8 mouse cellular contexts compared by ENCODE assay signal in genomic region chr4:119142230-119142871, GRCm38 (mm10). TPM values are rescaled to one million over a fixed set of nuclear protein-coding genes. Genes with fewer than 3 reads are reported as not detected.
DNase-seq lines count a peak whose midpoint lies in the region; ATAC-seq lines count a peak whose summit lies in the region.

No protein-coding gene starts in this region.

- H3K4me2 ChIP-seq in heart, embryonic 13.5 days, result peak overlapping the region; percentile 63
- H3K4me2 ChIP-seq in kidney, embryonic 16.5 days (replicated peaks; ENCODE audit: low read depth, low read length), result peak overlapping the region; percentile 43
- peak overlapping the region; percentile 50 for H3K4me2 ChIP-seq in lung, embryonic 16.5 days (ENCODE audit: low read depth, low read length)

- DNase-seq in cerebellum, adult 9-10 months, result peak; percentile 39
- no peak for DNase-seq in cerebellum, adult 9-11 months
- peak; percentile 92 for DNase-seq in ES-CJ7 (ENCODE audit: low read depth, low spot score)
- DNase-seq in retina, postnatal 1 day, result peak; percentile 82

- WGBS in heart, embryonic 13.5 days, result 26% methylated on average over 24 of the region's 24 CpGs
- 20% methylated on average over 24 of the region's 24 CpGs for WGBS in kidney, embryonic 16.5 days
- 24% methylated on average over 24 of the region's 24 CpGs for WGBS in lung, embryonic 16.5 days

- no peak overlapping the region for H3K27ac ChIP-seq in heart, embryonic 13.5 days (replicated peaks)
- H3K27ac ChIP-seq in kidney, embryonic 16.5 days (ENCODE audit: low read length), result no peak overlapping the region
- H3K27ac ChIP-seq in lung, embryonic 16.5 days (ENCODE audit: low read length), result no peak overlapping the region

- peak; percentile 80 for ATAC-seq in common myeloid progenitor, adult 5-6 weeks (replicated peaks; ENCODE audit: low read depth, poor library complexity, severe bottlenecking)
- ATAC-seq in heart, embryonic 13.5 days (ENCODE audit: extremely low read depth, insufficient number of reproducible peaks, low FRiP score, low TSS enrichment), result no peak
- peak; percentile 58; the same call in 1 of the 2 replicates for ATAC-seq in kidney, embryonic 16.5 days (ENCODE audit: low FRiP score, low TSS enrichment)
- ATAC-seq in lung, embryonic 16.5 days (ENCODE audit: low read depth), result peak; percentile 85

- peak overlapping the region; percentile 56 for H3K9ac ChIP-seq in heart, embryonic 13.5 days
- H3K9ac ChIP-seq in kidney, embryonic 16.5 days (replicated peaks; ENCODE audit: low read length), result no peak overlapping the region
- H3K9ac ChIP-seq in lung, embryonic 16.5 days (ENCODE audit: low read length), result 0 out of 2 replicates have a peak overlapping the region, but pooled peaks have one; percentile 30

- H3K4me3 ChIP-seq in heart, embryonic 13.5 days, result peak overlapping the region; percentile 27
- peak overlapping the region; percentile 18 for H3K4me3 ChIP-seq in kidney, embryonic 16.5 days (ENCODE audit: low read length)
- peak overlapping the region; percentile 30 for H3K4me3 ChIP-seq in lung, embryonic 16.5 days (ENCODE audit: low read length)

- no peaks in the 10 kb centered on the region for H3K9me3 ChIP-seq in heart, embryonic 13.5 days
- H3K9me3 ChIP-seq in kidney, embryonic 16.5 days (ENCODE audit: low read length), result no peaks in the 10 kb centered on the region
- H3K9me3 ChIP-seq in lung, embryonic 16.5 days (ENCODE audit: control insufficient read depth, low read length), result no peaks in the 10 kb centered on the region

- H3K4me1 ChIP-seq in heart, embryonic 13.5 days, result peaks cover 24% of the 10 kb centered on the region
- H3K4me1 ChIP-seq in kidney, embryonic 16.5 days (ENCODE audit: insufficient read depth, low read length), result peaks cover 9% of the 10 kb centered on the region; the same call in 1 of the 2 replicates
- peaks cover 4% of the 10 kb centered on the region; the same call in 1 of the 2 replicates for H3K4me1 ChIP-seq in lung, embryonic 16.5 days (replicated peaks; ENCODE audit: control insufficient read depth, insufficient read depth, low read length)

- H3K27me3 ChIP-seq in heart, embryonic 13.5 days (replicated peaks), result peaks cover 9% of the 10 kb centered on the region; the same call in 1 of the 2 replicates
- H3K27me3 ChIP-seq in kidney, embryonic 16.5 days (ENCODE audit: insufficient read depth, low read length), result no peaks in the 10 kb centered on the region
- no peaks in the 10 kb centered on the region for H3K27me3 ChIP-seq in lung, embryonic 16.5 days (ENCODE audit: control insufficient read depth, insufficient read depth, low read depth, low read length)

- peaks cover 8% of the 10 kb centered on the region for H3K36me3 ChIP-seq in heart, embryonic 13.5 days
- peaks cover 2% of the 10 kb centered on the region; the same call in 1 of the 2 replicates for H3K36me3 ChIP-seq in kidney, embryonic 16.5 days (ENCODE audit: insufficient read depth, low read length)
- peaks cover 3% of the 10 kb centered on the region; the same call in 1 of the 2 replicates for H3K36me3 ChIP-seq in lung, embryonic 16.5 days (ENCODE audit: control insufficient read depth, insufficient read depth, low read length)

RNA-seq across cellular contexts. Expression of gene Zfp691, which starts 31.6 kb away (rescaled TPM):
- total RNA-seq in common myeloid progenitor, adult 5-6 weeks (2017), result 4.1 and 5.2 TPM in 2 replicates
- polyA plus RNA-seq in heart, embryonic 13.5 days (2015; fragmentation: Nextera tagmentation; extraction: Ambion mirVana), result 8.5 and 9.5 TPM in 2 replicates
- polyA plus RNA-seq in kidney, embryonic 16.5 days (2015; fragmentation: Nextera tagmentation; extraction: Ambion mirVana), result 9.5 and 9.8 TPM in 2 replicates
- 9.0 and 9.3 TPM in 2 replicates for polyA plus RNA-seq in lung, embryonic 16.5 days (2015; fragmentation: Nextera tagmentation; extraction: Ambion mirVana)

RNA-seq across cellular contexts. Expression of gene Slc2a1, which starts 33.8 kb away (rescaled TPM):
- total RNA-seq in common myeloid progenitor, adult 5-6 weeks (2017), result 6.1 and 7.9 TPM in 2 replicates
- 180 and 217 TPM in 2 replicates for polyA plus RNA-seq in heart, embryonic 13.5 days (2015; fragmentation: Nextera tagmentation; extraction: Ambion mirVana)
- 98.6 and 98.8 TPM in 2 replicates for polyA plus RNA-seq in kidney, embryonic 16.5 days (2015; fragmentation: Nextera tagmentation; extraction: Ambion mirVana)
- 89.7 and 95.7 TPM in 2 replicates for polyA plus RNA-seq in lung, embryonic 16.5 days (2015; fragmentation: Nextera tagmentation; extraction: Ambion mirVana)

RNA-seq across cellular contexts. Expression of gene Ermap, which starts 47.5 kb away (rescaled TPM):
- 74.0 and 90.5 TPM in 2 replicates for total RNA-seq in common myeloid progenitor, adult 5-6 weeks (2017)
- polyA plus RNA-seq in heart, embryonic 13.5 days (2015; fragmentation: Nextera tagmentation; extraction: Ambion mirVana), result 11.5 and 16.0 TPM in 2 replicates
- 1.4 and 1.8 TPM in 2 replicates for polyA plus RNA-seq in kidney, embryonic 16.5 days (2015; fragmentation: Nextera tagmentation; extraction: Ambion mirVana)
- 1.4 and 4.3 TPM in 2 replicates for polyA plus RNA-seq in lung, embryonic 16.5 days (2015; fragmentation: Nextera tagmentation; extraction: Ambion mirVana)

RNA-seq across cellular contexts. Expression of gene Svbp, which starts 52.8 kb away (rescaled TPM):
- total RNA-seq in common myeloid progenitor, adult 5-6 weeks (2017), result 26.0 and 219 TPM in 2 replicates
- 124 and 135 TPM in 2 replicates for polyA plus RNA-seq in heart, embryonic 13.5 days (2015; fragmentation: Nextera tagmentation; extraction: Ambion mirVana)
- polyA plus RNA-seq in kidney, embryonic 16.5 days (2015; fragmentation: Nextera tagmentation; extraction: Ambion mirVana), result 121 and 125 TPM in 2 replicates
- 114 and 123 TPM in 2 replicates for polyA plus RNA-seq in lung, embryonic 16.5 days (2015; fragmentation: Nextera tagmentation; extraction: Ambion mirVana)
